Mouse (Mus musculus) ES-Bruce4 (cell line): Measurements from ENCODE around the gene Man1c1. TPM values are rescaled to one million over a fixed set of nuclear protein-coding genes. Genes with fewer than 3 reads are reported as not detected.

Source experiments
- H3K27ac ChIP-seq: 2 replicates; pipeline ENCODE4 v1.5.1; 2012; ENCODE audit warnings: low read length, inconsistent platforms; ENCODE audit not compliant: insufficient read depth
- H3K27me3 ChIP-seq: 2 replicates; pipeline ENCODE4 v1.6.1; 2012; ENCODE audit warnings: mild to moderate bottlenecking, low read length, inconsistent platforms; ENCODE audit not compliant: control insufficient read depth, poor library complexity, insufficient read depth, severe bottlenecking
- H3K36me3 ChIP-seq: 2 replicates; pipeline ENCODE4 v1.6.1; 2012; ENCODE audit warnings: inconsistent platforms, mild to moderate bottlenecking, low read length, moderate library complexity; ENCODE audit not compliant: control insufficient read depth, poor library complexity, insufficient read depth, severe bottlenecking
- H3K4me1 ChIP-seq: one replicate; pipeline ENCODE4 v1.8.1; 2011; ENCODE audit warnings: low read length; ENCODE audit not compliant: control insufficient read depth, insufficient read depth
- H3K4me3 ChIP-seq: 2 replicates; pipeline ENCODE4 v1.5.1; 2011; ENCODE audit warnings: low read depth, mild to moderate bottlenecking, low read length
- H3K9ac ChIP-seq: 2 replicates; pipeline ENCODE4 v1.6.1; 2012; ENCODE audit warnings: low read depth, mild to moderate bottlenecking, inconsistent platforms; ENCODE audit not compliant: poor library complexity, severe bottlenecking
- H3K9me3 ChIP-seq: replicated peaks from 2 replicates; pipeline ENCODE4 v1.6.1; 2012; ENCODE audit warnings: mild to moderate bottlenecking, low read length, inconsistent platforms; ENCODE audit not compliant: control insufficient read depth, poor library complexity, insufficient read depth, severe bottlenecking
- CTCF ChIP-seq: IDR thresholded peaks from one replicate; pipeline ENCODE4 v1.8.1; 2011; ENCODE audit warnings: low read depth, low read length
- EP300 ChIP-seq: IDR thresholded peaks from 2 replicates; pipeline ENCODE4 v1.6.1; 2011; ENCODE audit warnings: low read depth, low read length; ENCODE audit not compliant: insufficient read depth
- POLR2A ChIP-seq: IDR thresholded peaks from one replicate; pipeline ENCODE4 v1.8.1; 2011; ENCODE audit warnings: low read length; ENCODE audit not compliant: insufficient read depth
- polyA plus RNA-seq: library from polyadenylated mRNA; stranded (reverse); fragments of >200 nt; gene quantifications from 2 replicates; pipeline ENCODE4 v1.2.4, GENCODE M21; 2011; ENCODE audit warnings: low read depth; ENCODE audit not compliant: missing spikeins, insufficient read depth, insufficient read length

Gene Man1c1
- polyA plus RNA-seq, 1 experiment: 7.1 TPM

DNA sequence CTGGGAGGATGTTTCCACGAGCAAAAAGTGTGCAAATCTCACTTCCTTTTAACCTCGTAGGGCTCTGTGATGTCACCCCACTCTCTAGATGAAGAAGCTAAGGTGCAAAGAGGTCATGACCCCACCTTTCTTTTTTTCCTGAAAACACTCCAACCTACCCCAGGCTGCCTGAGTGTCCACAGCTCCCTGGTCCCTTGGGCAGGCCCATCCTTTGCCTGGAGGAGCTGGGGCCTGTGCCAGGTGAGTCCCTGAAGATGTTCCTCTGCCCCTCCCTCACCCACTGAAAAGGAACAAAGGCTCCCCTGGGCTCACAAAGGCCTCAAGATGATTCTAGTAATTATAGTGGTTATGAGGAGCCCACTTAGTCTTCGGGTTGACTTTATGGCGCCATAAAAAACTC, 111.6 kb downstream of the Man1c1 start:
- no peaks in the 10 kb centered on the region for H3K27me3 ChIP-seq
- H3K4me3 ChIP-seq: no peak overlapping the region
- no peak overlapping the region for H3K9ac ChIP-seq
- H3K4me1 ChIP-seq: no peaks in the 10 kb centered on the region
- no peaks in the 10 kb centered on the region for H3K36me3 ChIP-seq
- no peaks in the 10 kb centered on the region for H3K9me3 ChIP-seq
- TF ChIP-seq CTCF (no peak), EP300 (no peak), POLR2A (no peak)
- H3K27ac ChIP-seq: no peak overlapping the region

DNA sequence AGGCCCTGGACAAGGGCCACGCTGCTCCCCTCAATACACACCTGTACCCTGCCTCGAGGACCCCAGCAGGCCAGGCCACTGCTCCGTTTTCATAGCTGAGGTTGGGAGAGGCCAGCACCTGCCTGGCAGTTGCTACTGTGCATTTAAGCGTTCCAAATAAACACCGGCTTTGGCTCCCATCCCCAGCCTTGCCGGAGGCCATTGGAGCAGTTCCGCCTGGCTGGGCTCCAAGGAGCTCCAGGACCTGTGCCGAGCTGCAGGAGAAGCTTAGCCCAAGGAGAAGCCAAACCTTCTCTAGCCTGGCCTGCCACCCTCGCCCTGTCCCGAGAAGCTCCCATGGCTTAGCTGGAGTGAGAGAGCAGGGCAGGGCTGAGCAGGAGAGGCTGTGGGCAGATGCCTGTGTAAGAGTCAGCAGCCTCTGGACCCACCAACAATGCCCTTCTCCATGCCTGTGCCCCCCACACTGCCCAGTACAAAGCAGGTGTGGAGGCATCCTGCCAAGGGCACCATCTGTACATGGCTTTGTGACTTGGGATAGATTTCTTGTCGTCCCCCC, 112.5 kb downstream of the Man1c1 start:
- no peak for TF ChIP-seq CTCF
- no peak for TF ChIP-seq POLR2A
- TF ChIP-seq EP300: no peak
- H3K27ac ChIP-seq: no peak overlapping the region
- no peaks in the 10 kb centered on the region for H3K4me1 ChIP-seq
- no peaks in the 10 kb centered on the region for H3K9me3 ChIP-seq
- H3K27me3 ChIP-seq: no peaks in the 10 kb centered on the region
- H3K9ac ChIP-seq: no peak overlapping the region
- no peak overlapping the region for H3K4me3 ChIP-seq
- H3K36me3 ChIP-seq: no peaks in the 10 kb centered on the region

GRCm38 (mm10) chr4:134590227-134590926, 113.7 kb downstream of the Man1c1 start:
- Histone ChIP-seq H3K9me3 (no peaks in the 10 kb centered on the region), H3K4me3 (no peak overlapping the region), H3K9ac (no peak overlapping the region), H3K36me3 (no peaks in the 10 kb centered on the region), H3K27me3 (no peaks in the 10 kb centered on the region), H3K4me1 (no peaks in the 10 kb centered on the region), H3K27ac (no peak overlapping the region)
- no peak for TF ChIP-seq POLR2A
- TF ChIP-seq CTCF: peak; percentile 36

- no peaks in the 10 kb centered on the region for H3K9me3 ChIP-seq
- H3K4me3 ChIP-seq: no peak overlapping the region
- no peak overlapping the region for H3K27ac ChIP-seq
- TF ChIP-seq POLR2A (no peak), CTCF (no peak), EP300 (no peak)
- no peaks in the 10 kb centered on the region for H3K27me3 ChIP-seq
- no peak overlapping the region for H3K9ac ChIP-seq
- H3K4me1 ChIP-seq: no peaks in the 10 kb centered on the region
- H3K36me3 ChIP-seq: no peaks in the 10 kb centered on the region
Observed at GRCm38 (mm10) chr4:134589786-134590185, 114.3 kb downstream of the Man1c1 start.

DNA sequence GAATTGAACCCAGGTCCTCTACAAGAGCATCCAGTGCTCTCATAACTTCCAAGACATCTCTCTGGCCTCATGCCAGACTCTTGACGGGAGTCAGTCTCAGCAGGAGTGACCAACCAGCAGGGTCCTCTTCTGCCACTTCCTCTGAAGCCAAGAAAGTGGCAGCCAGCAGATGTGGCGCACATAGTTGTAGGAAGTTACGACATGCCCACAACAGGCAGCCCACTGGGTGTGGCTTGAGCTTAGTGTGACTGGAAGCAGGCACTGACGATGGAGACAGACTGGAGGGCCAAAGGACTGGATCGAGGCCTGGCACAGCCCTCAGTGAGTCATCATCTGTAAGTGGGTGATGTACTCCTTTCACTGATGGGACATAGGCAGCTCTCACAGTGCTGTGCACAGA, 115.1 kb downstream of the Man1c1 start:
- H3K9ac ChIP-seq: no peak overlapping the region
- H3K9me3 ChIP-seq: no peaks in the 10 kb centered on the region
- H3K27me3 ChIP-seq: no peaks in the 10 kb centered on the region
- TF ChIP-seq CTCF (no peak), POLR2A (no peak), EP300 (no peak)
- H3K4me3 ChIP-seq: no peak overlapping the region
- H3K27ac ChIP-seq: no peak overlapping the region
- H3K4me1 ChIP-seq: no peaks in the 10 kb centered on the region
- H3K36me3 ChIP-seq: no peaks in the 10 kb centered on the region

DNA sequence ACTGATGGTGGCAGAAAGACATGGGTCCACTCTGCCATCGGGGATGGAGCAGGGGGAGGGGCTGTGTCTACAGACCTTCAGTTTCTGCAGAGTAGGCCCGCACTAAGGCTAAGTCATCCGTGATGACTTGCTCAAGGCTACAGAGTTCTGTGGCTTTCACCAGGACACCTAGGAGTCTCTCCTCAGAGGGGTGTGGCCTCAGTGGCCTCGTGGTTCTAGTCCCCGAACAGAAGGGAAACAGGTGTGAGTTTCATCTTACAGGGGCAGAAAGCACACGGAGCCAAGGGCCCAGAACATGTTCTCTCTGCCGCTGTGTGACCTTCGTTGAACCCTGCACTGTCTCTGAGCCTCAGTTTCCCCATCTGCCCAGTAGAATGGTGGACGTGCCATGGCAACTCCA, 115.8 kb downstream of the Man1c1 start:
- no peaks in the 10 kb centered on the region for H3K4me1 ChIP-seq
- no peaks in the 10 kb centered on the region for H3K9me3 ChIP-seq
- H3K9ac ChIP-seq: no peak overlapping the region
- H3K36me3 ChIP-seq: no peaks in the 10 kb centered on the region
- TF ChIP-seq EP300: no peak
- TF ChIP-seq POLR2A: no peak
- no peak for TF ChIP-seq CTCF
- no peak overlapping the region for H3K27ac ChIP-seq
- H3K27me3 ChIP-seq: no peaks in the 10 kb centered on the region
- H3K4me3 ChIP-seq: no peak overlapping the region
